Mouse (Mus musculus) mesoderm, embryonic 11.5 days (tissue): ENCODE results near the gene Zswim4.

Source experiments
- DNase-seq: peaks from one replicate; pipeline ENCODE4 v3.0.0-alpha.2; 2012; ENCODE audit warnings: low read depth, low spot score

Zswim4 gene

DNA sequence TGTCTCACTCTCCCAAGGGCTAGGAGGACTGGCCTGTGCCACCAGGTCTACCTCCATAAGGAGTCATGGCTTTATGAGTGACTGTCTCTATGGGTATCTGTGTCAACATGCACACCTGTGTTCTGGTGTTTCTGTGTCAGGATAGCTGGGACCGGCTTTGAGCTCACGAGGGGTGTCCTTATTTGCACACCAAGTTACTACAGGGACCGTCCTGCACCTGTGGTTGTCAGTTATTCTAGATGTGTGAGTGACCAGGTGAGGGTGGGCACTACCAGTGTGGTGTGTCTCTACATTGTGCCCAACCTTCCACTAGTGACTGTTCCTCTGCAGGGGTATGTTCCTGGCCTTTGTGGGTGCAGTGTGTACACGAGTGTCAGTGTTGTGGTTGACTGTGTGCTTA is 54.0 kb downstream of the Zswim4 start:
- DNase-seq: no peak

DNA sequence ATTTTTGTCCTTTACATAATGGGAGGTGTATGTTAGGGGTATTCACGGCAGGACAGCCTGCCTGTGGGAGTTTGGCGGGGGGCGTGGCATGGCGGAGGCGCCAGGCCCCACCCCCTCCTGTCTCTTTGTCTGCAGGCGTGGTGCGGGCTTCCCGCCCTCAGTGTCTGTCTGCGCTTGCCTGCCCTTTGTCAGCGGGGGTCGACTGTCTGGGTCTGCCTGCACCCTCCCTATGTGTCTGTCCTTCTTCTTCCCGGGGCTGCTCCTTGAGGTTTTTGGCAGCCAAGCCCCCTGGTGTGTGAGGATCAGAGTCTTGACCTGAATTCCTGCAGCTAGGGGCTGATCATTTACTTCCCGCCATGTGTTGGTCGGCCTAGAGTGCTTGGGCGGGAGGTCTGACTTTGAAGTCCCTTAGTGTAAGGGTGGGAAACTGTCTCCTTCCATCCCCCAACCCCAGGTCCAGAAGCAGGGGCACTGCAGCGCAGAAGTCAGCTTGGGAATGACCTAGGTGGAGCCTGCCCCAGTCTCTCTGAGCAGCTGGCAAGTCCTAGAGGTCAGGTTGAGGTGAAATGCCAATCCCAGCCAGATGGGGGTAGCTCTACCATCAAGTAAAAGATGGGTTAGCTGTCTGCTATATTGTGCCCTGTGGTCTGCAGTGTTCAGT is 56.2 kb downstream of the Zswim4 start:
- peak; percentile 87 for DNase-seq

GRCm38 (mm10) chr8:84179946-84180345 is 56.9 kb downstream of the Zswim4 start:
- DNase-seq: no peak

DNA sequence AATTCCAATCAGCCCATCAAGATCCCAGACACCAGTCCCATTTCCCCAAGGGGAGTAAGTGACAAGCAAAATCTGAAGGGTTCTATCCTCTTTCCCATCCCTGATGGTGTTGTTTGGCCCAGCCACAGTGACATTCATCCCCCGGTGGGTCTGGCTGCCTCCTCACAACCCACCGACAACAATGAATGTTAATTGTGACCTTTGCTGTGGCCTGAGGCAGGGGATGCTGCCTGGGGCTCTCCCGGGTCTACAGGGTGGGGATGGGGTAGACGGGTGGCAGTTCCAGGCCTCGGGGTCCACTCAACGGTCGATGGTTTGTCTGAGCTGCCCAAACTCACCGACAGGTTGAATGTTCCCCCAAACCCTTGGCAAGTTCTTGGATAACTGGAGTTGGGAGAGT is 58.3 kb downstream of the Zswim4 start:
- no peak for DNase-seq

DNA sequence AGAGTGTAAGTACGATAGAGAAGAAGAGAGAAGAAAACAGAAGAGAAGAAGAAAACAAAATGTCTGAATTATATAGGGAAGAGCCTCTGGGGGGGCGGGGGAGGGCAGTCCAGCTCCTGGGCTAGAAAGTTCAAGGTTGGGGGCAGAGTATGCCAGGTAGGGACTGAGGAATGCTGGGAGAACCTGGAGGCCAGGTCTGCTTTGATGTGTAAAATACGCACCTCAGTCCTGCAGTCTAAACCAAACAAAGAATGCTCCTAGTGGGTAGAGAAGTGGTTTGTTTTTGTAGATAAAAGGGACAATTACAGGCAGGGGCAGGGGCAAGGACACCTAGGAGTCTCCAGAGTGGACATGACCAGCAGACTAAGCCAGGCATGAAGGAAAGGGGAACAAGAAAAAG is 59.5 kb downstream of the Zswim4 start:
- DNase-seq: no peak

DNA sequence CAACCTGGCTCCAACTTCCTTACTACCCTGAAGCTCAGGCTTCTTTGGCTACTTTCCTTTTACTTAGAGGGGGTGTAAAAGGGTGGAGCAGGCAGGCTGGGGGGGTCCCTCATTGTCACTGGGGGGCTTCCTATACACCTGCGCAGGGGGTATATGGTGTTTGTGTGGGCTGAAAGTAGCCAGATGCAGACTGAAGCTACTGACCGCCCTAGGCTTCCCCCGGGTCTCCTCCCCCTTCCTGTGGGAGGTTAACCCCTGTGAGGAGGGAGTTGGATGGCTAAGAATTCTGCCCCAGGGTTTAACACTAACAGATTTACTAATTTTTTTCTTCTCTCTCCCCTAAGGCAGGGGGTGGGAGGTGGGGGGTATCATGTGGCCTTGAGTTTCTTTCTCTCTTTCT is 60.3 kb downstream of the Zswim4 start:
- no peak for DNase-seq

DNA sequence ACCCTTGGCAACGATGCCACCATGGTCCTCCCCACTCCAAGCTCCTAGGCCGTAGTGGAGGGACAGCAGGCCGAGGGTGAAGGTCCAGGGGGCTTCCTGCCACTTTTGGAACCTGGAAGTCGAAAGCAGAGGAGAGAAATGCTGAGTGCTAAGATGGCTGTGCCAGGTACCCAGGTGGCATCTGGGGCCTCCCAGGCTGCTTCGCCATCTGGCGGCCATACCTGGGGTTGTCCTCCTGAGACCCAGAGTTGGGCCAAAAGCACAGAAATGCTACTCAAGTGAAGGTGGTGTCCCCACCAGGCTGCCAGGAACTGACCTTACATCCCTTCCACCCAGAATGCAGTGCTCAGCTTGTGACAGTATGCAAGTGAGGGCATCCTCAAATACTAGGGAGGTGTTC is 63.0 kb downstream of the Zswim4 start:
- no peak for DNase-seq

- DNase-seq: no peak
Observed at GRCm38 (mm10) chr8:84170096-84170495, 66.8 kb downstream of the Zswim4 start.

DNA sequence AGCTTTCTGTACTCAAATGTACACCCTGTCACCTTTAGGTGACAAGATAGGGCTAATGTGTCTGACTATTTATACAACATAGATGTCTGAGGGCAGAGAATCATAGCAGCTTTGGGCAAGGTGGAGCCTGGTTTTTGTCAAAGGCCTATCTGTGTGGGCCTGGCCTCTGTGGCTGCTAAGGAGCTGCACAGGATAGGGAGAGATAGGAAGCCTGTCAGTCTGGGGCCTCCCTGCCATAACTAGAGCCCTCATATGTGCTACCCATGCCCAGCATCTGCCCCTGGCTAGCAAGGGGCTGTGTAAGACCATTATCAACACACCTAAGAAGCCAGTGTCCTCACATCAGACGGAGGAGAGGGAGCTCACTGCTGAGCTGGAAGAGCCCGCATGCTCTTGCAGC is 69.2 kb downstream of the Zswim4 start:
- no peak for DNase-seq
